Mouse (Mus musculus) CD4-positive naive resting alpha-beta T cell, adult 76 days (primary cell): ENCODE measurements around the gene Rasd2. TPM values are rescaled to one million over a fixed set of nuclear protein-coding genes. Genes with fewer than 3 reads are reported as not detected.

Experiments used
- total RNA-seq: library from RNA; stranded (reverse); gene quantifications from one replicate; pipeline ENCODE4 v1.2.4, GENCODE M21; 2023

The Rasd2 gene
- not detected for total RNA-seq

GRCm38 (mm10) chr8:75213686-75214085, at the start of gene Rasd2:
TSS of gene Rasd2 (plus strand) at chr8:75213944.

Other genes starting within 250 kb of the Rasd2 start
- gene Hmgxb4, start 220.6 kb upstream of the Rasd2 start, total RNA-seq = 33.1 TPM
- 28.1 TPM for gene Tom1, start 180.2 kb upstream of the Rasd2 start, total RNA-seq
- 31.2 TPM for gene Hmox1, start 120.3 kb upstream of the Rasd2 start, total RNA-seq
- gene Mcm5, start 104.4 kb upstream of the Rasd2 start, total RNA-seq = 35.5 TPM
- not detected for gene Gm10358, start 192.6 kb downstream of the Rasd2 start, total RNA-seq
- not detected for gene Iqcm, start 234.8 kb downstream of the Rasd2 start, total RNA-seq